Mouse (Mus musculus) embryonic facial prominence, embryonic 12.5 days (tissue): ENCODE measurements around the gene Lipc. TPM values are rescaled to one million over a fixed set of nuclear protein-coding genes. Genes with fewer than 3 reads are reported as not detected.

Experiments
- ATAC-seq: fragments of 200-750 bp; cut with Nextera tagmentation; 2 replicates; pipeline ENCODE4 v1.8.0; 2017; ENCODE audit not compliant: insufficient number of reproducible peaks, insufficient read depth, low FRiP score, low TSS enrichment
- H3K27ac ChIP-seq: fragments of 300-500 bp; sonication (generic); 2 replicates; pipeline ENCODE4 v1.5.1; 2016; ENCODE audit warnings: mild to moderate bottlenecking
- H3K27me3 ChIP-seq: fragments of 300-500 bp; sonication (generic); 2 replicates; pipeline ENCODE4 v1.6.1; 2016; ENCODE audit warnings: mild to moderate bottlenecking, moderate library complexity
- H3K36me3 ChIP-seq: fragments of 300-500 bp; sonication (generic); 2 replicates; pipeline ENCODE4 v1.6.1; 2016; ENCODE audit warnings: mild to moderate bottlenecking
- H3K4me1 ChIP-seq: fragments of 300-500 bp; sonication (generic); 2 replicates; pipeline ENCODE4 v1.6.1; 2016
- H3K4me2 ChIP-seq: fragments of 300-500 bp; sonication (generic); replicated peaks from 2 replicates; pipeline ENCODE4 v1.6.1; 2016; ENCODE audit warnings: mild to moderate bottlenecking, moderate library complexity
- H3K4me3 ChIP-seq: fragments of 300-500 bp; sonication (generic); 2 replicates; pipeline ENCODE4 v1.5.1; 2016; ENCODE audit warnings: mild to moderate bottlenecking
- H3K9ac ChIP-seq: fragments of 300-500 bp; sonication (generic); 2 replicates; pipeline ENCODE4 v1.6.1; 2016; ENCODE audit warnings: mild to moderate bottlenecking, moderate library complexity
- H3K9me3 ChIP-seq: fragments of 300-500 bp; sonication (generic); 2 replicates; pipeline ENCODE4 v1.6.1; 2016; ENCODE audit warnings: mild to moderate bottlenecking, moderate library complexity
- WGBS: fragments of 180-500 bp; shearing (Covaris S2); methylation state at CpG from one replicate; pipeline ENCODE4 v1.1.7; 2016; 5-methylcytosine and 5-hydroxymethylcytosine counted together
- polyA plus RNA-seq: library from polyadenylated mRNA; unstranded; fragments of >200 nt; fragmentation: Nextera tagmentation; extraction: Ambion mirVana; gene quantifications from 2 replicates; pipeline ENCODE4 v1.2.1, GENCODE M21; 2016

Gene Lipc
- polyA plus RNA-seq, 1 experiment from 2014 or later, result not detected

DNA sequence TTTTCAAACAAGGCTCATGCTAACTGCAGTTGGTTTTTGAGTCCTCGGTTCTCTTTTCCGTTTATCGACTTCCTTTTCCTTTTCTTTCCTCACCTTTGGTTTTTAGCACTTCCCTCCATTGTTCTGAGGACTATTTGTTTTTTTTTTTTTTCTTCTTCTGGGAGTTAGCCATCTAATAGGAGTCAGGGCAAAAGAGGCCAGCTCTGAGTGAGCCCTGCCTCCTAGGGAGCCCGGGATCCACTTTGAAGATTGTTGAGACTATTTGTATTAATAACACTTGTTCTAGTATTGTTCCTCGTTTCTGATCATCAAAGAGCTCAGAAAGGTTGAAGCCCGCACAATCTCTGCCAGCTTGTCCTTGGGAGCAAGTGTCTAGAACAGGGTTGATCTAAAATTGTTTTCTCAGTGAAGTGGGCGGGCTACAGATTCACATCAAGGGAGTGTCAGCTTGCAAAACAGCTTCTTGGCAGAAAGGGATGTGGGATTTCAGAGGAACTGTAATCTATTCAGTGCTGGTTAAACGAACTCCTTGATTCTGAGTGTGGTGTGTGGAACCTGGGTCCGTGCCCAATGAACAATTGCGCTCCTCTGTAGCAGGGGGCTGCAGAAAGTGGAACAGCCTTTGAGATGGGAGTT is 103.8 kb downstream of the Lipc start:
- H3K9me3 ChIP-seq, result no peaks in the 10 kb centered on the region
- WGBS, result 52% methylated on average over 10 of the region's 10 CpGs
- H3K36me3 ChIP-seq, result no peaks in the 10 kb centered on the region
- ATAC-seq, result no peak
- no peaks in the 10 kb centered on the region for H3K27me3 ChIP-seq
- no peak overlapping the region for H3K4me3 ChIP-seq
- 0 out of 2 replicates have a peak, but pooled peaks cover 10% of the 10 kb centered on the region for H3K4me1 ChIP-seq
- H3K9ac ChIP-seq, result no peak overlapping the region
- H3K4me2 ChIP-seq, result 0 out of 2 replicates have a peak overlapping the region, but pooled peaks have one; percentile 2
- no peak overlapping the region for H3K27ac ChIP-seq

GRCm38 (mm10) chr9:70847627-70848051 is 104.4 kb downstream of the Lipc start:
- H3K36me3 ChIP-seq, result no peaks in the 10 kb centered on the region
- no peaks in the 10 kb centered on the region for H3K27me3 ChIP-seq
- no peak for ATAC-seq
- 0 out of 2 replicates have a peak overlapping the region, but pooled peaks have one; percentile 2 for H3K4me2 ChIP-seq
- H3K9ac ChIP-seq, result no peak overlapping the region
- WGBS, result 34% methylated on average over 8 of the region's 8 CpGs
- H3K4me1 ChIP-seq, result 0 out of 2 replicates have a peak, but pooled peaks cover 10% of the 10 kb centered on the region
- H3K4me3 ChIP-seq, result no peak overlapping the region
- H3K27ac ChIP-seq, result no peak overlapping the region
- no peaks in the 10 kb centered on the region for H3K9me3 ChIP-seq

DNA sequence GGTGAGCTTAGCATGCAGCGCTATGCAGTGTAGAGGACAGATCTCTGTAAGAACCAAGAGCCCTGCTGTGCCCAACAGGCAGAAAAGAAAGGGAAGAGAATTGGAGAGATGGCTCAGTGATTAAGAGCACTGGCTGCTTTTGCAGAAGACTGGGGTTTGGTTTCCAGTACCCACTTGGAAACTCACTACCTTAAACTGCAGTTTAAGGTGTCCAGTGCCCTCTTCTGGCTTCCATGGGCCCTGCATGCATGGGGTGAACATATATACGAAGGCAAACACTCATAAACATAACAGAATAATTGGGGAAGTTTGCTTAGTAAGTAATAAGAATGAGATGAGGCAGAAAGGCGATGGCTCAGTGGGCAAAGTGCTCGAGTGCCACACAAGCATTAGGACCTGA is 108.8 kb downstream of the Lipc start:
- 90% methylated on average over 4 of the region's 4 CpGs for WGBS
- Histone ChIP-seq H3K27ac (no peak overlapping the region), H3K4me3 (no peak overlapping the region), H3K9ac (no peak overlapping the region), H3K4me2 (no peak overlapping the region), H3K9me3 (no peaks in the 10 kb centered on the region), H3K4me1 (0 out of 2 replicates have a peak, but pooled peaks cover 4% of the 10 kb centered on the region), H3K36me3 (no peaks in the 10 kb centered on the region), H3K27me3 (no peaks in the 10 kb centered on the region)
- no peak for ATAC-seq

- ATAC-seq, result no peak
- H3K9me3 ChIP-seq, result no peaks in the 10 kb centered on the region
- H3K36me3 ChIP-seq, result no peaks in the 10 kb centered on the region
- no peaks in the 10 kb centered on the region for H3K27me3 ChIP-seq
- 0 out of 2 replicates have a peak, but pooled peaks cover 3% of the 10 kb centered on the region for H3K4me1 ChIP-seq
- no peak overlapping the region for H3K27ac ChIP-seq
- H3K4me3 ChIP-seq, result no peak overlapping the region
- H3K9ac ChIP-seq, result no peak overlapping the region
- WGBS, result 69% methylated on average over 5 of the region's 6 CpGs
- H3K4me2 ChIP-seq, result no peak overlapping the region
Observed at GRCm38 (mm10) chr9:70842300-70842941, 109.6 kb downstream of the Lipc start.

GRCm38 (mm10) chr9:70841426-70842215 is 110.4 kb downstream of the Lipc start:
- H3K27ac ChIP-seq, result no peak overlapping the region
- ATAC-seq, result no peak
- H3K9ac ChIP-seq, result no peak overlapping the region
- no peaks in the 10 kb centered on the region for H3K27me3 ChIP-seq
- H3K4me2 ChIP-seq, result no peak overlapping the region
- no peaks in the 10 kb centered on the region for H3K9me3 ChIP-seq
- H3K4me1 ChIP-seq, result 0 out of 2 replicates have a peak, but pooled peaks cover 3% of the 10 kb centered on the region
- 77% methylated on average over 8 of the region's 8 CpGs for WGBS
- H3K4me3 ChIP-seq, result no peak overlapping the region
- no peaks in the 10 kb centered on the region for H3K36me3 ChIP-seq

GRCm38 (mm10) chr9:70840861-70841341 is 111.1 kb downstream of the Lipc start:
- 0 out of 2 replicates have a peak, but pooled peaks cover 3% of the 10 kb centered on the region for H3K4me1 ChIP-seq
- peak; percentile 41; the same call in 1 of the 2 replicates for ATAC-seq
- H3K27me3 ChIP-seq, result no peaks in the 10 kb centered on the region
- H3K9ac ChIP-seq, result no peak overlapping the region
- WGBS, result 23% methylated on average over 6 of the region's 6 CpGs
- H3K4me2 ChIP-seq, result no peak overlapping the region
- no peaks in the 10 kb centered on the region for H3K9me3 ChIP-seq
- H3K36me3 ChIP-seq, result no peaks in the 10 kb centered on the region
- H3K27ac ChIP-seq, result no peak overlapping the region; the same call in 1 of the 2 replicates
- no peak overlapping the region for H3K4me3 ChIP-seq

DNA sequence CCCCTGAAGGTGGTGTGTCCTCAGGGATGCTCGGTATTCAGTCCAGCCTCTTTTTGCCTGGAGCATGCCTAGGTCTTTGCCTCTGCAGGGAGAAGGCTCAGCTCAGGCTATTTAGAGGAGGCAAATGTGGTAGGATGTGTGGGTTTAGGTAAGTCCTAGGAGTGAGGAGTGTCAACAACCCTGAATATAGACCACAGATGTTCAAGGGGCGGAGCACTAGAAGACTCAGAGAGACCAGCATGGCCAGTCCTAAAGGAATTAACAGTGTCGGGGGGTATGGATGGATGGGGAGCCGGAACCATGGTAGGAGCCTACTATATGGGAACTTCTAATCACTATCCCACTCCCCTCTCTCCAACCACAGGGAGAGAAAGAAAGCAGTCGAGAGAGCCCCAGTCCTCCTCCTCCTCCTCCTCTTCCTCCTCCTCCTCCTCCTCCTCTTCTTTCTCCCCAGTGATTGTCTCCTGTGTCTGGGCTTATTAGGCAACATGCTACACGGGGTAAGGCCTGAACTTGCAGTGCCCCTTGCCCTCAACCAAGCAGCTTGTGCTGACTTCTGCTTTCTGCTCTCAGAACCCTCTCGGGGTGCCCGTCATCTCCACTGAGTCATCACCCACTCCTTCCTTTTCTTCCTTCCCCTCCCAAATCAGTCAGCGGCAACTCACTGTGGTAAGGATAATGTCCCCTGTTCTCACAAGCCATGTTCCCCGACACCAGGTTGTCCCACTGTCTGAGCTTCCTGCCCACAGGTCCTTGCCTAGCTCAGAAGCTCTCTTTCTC is 113.7 kb downstream of the Lipc start:
- no peaks in the 10 kb centered on the region for H3K36me3 ChIP-seq
- no peak overlapping the region for H3K9ac ChIP-seq
- no peak for ATAC-seq
- H3K4me1 ChIP-seq, result peaks cover 8% of the 10 kb centered on the region; the same call in 1 of the 2 replicates
- H3K27ac ChIP-seq, result no peak overlapping the region
- no peaks in the 10 kb centered on the region for H3K27me3 ChIP-seq
- WGBS, result 84% methylated on average over 10 of the region's 10 CpGs
- H3K4me3 ChIP-seq, result no peak overlapping the region
- no peak overlapping the region for H3K4me2 ChIP-seq
- H3K9me3 ChIP-seq, result no peaks in the 10 kb centered on the region

- 53% methylated on average over 4 of the region's 4 CpGs for WGBS
- ATAC-seq, result no peak
- H3K27ac ChIP-seq, result 0 out of 2 replicates have a peak overlapping the region, but pooled peaks have one; percentile 23
Observed at GRCm38 (mm10) chr9:70834730-70835154, 117.3 kb downstream of the Lipc start.

GRCm38 (mm10) chr9:70834217-70834616 is 117.8 kb downstream of the Lipc start:
- no peak for ATAC-seq
- H3K27ac ChIP-seq, result no peak overlapping the region

More at GRCm38 (mm10) chr9:70834730-70835154, 117.3 kb downstream of the Lipc start:
- no peaks in the 10 kb centered on the region for H3K9me3 ChIP-seq
- H3K4me2 ChIP-seq, result no peak overlapping the region
- H3K4me1 ChIP-seq, result peaks cover 9% of the 10 kb centered on the region; the same call in 1 of the 2 replicates
- H3K36me3 ChIP-seq, result no peaks in the 10 kb centered on the region
- no peak overlapping the region for H3K9ac ChIP-seq
- no peak overlapping the region for H3K4me3 ChIP-seq
- no peaks in the 10 kb centered on the region for H3K27me3 ChIP-seq

GRCm38 (mm10) chr9:70833111-70833908 is 118.7 kb downstream of the Lipc start:
- Histone ChIP-seq H3K9me3 (no peaks in the 10 kb centered on the region), H3K27ac (no peak overlapping the region), H3K4me3 (no peak overlapping the region), H3K27me3 (no peaks in the 10 kb centered on the region), H3K4me2 (no peak overlapping the region), H3K4me1 (peaks cover 10% of the 10 kb centered on the region; the same call in 1 of the 2 replicates), H3K36me3 (no peaks in the 10 kb centered on the region), H3K9ac (no peak overlapping the region)
- WGBS, result 88% methylated on average over 6 of the region's 6 CpGs
- ATAC-seq, result no peak

More at GRCm38 (mm10) chr9:70834217-70834616, 117.8 kb downstream of the Lipc start:
- no peaks in the 10 kb centered on the region for H3K36me3 ChIP-seq
- no peak overlapping the region for H3K4me3 ChIP-seq
- H3K4me1 ChIP-seq, result peaks cover 10% of the 10 kb centered on the region; the same call in 1 of the 2 replicates
- H3K27me3 ChIP-seq, result no peaks in the 10 kb centered on the region
- no peaks in the 10 kb centered on the region for H3K9me3 ChIP-seq
- H3K4me2 ChIP-seq, result no peak overlapping the region
- WGBS, result 93% methylated on average over 3 of the region's 3 CpGs
- no peak overlapping the region for H3K9ac ChIP-seq
